Mouse (Mus musculus) MEL (cell line): ENCODE results near the gene Sppl3. TPM values are rescaled to one million over a fixed set of nuclear protein-coding genes. Genes with fewer than 3 reads are reported as not detected.
"Not testable (repeated sequence)": the region's sequence is repeated elsewhere in the genome, so short reads cannot be mapped to it uniquely, and the experiment has no call there.

Experiments
- DNase-seq: peaks from one replicate; pipeline ENCODE4 v3.0.0; 2011; ENCODE audit warnings: low read depth, low spot score
- H3K27ac ChIP-seq: 2 replicates; pipeline ENCODE4 v1.5.1; 2012; ENCODE audit warnings: low read depth, mild to moderate bottlenecking, control low read depth, low read length, moderate library complexity; ENCODE audit not compliant: control insufficient read depth
- H3K27me3 ChIP-seq, 2 experiments: fragments of 150-350 bp in 1 of 2; sonication (generic) in 1 of 2; 2 replicates each; pipeline ENCODE4 v1.6.1; 2012; ENCODE audit warnings: low read length in 2 of 2, mild to moderate bottlenecking in 2 of 2, improper control_type of control experiment in 1 of 2, moderate library complexity in 1 of 2; ENCODE audit not compliant: insufficient read depth in 2 of 2, control insufficient read depth in 1 of 2
- H3K36me3 ChIP-seq, 2 experiments: 2 replicates each; pipeline ENCODE4 v1.6.1; 2012 to 2014; ENCODE audit warnings: low read length in 2 of 2, improper control_type of control experiment in 1 of 2, inconsistent platforms in 1 of 2, mild to moderate bottlenecking in 1 of 2; ENCODE audit not compliant: insufficient read depth in 2 of 2, control insufficient read depth in 1 of 2
- H3K4me1 ChIP-seq, 2 experiments: fragments of 150-350 bp in 1 of 2; sonication (generic) in 1 of 2; 2 replicates each; pipeline ENCODE4 v1.6.1; 2012; ENCODE audit warnings: low read length in 2 of 2, improper control_type of control experiment in 1 of 2, mild to moderate bottlenecking in 1 of 2; ENCODE audit not compliant: insufficient read depth in 2 of 2, control insufficient read depth in 1 of 2
- H3K4me3 ChIP-seq, 2 experiments: fragments of 150-350 bp in 1 of 2; sonication (generic) in 1 of 2; 2 replicates each; pipeline ENCODE4 v1.5.1; 2012; ENCODE audit warnings: low read depth in 2 of 2, low read length in 2 of 2, mild to moderate bottlenecking in 2 of 2, moderate library complexity in 2 of 2, control low read depth in 1 of 2, improper control_type of control experiment in 1 of 2; ENCODE audit not compliant: control insufficient read depth in 1 of 2, insufficient read depth in 1 of 2
- H3K79me2 ChIP-seq: 2 replicates; pipeline ENCODE4 v1.6.1; 2012; ENCODE audit warnings: mild to moderate bottlenecking, low read length, moderate library complexity; ENCODE audit not compliant: control insufficient read depth, poor library complexity, insufficient read depth
- H3K9ac ChIP-seq: 2 replicates; pipeline ENCODE4 v1.6.1; 2012; ENCODE audit warnings: low read depth, mild to moderate bottlenecking, control low read depth, low read length, moderate library complexity; ENCODE audit not compliant: control insufficient read depth, poor library complexity, severe bottlenecking
- H3K9me3 ChIP-seq: fragments of 150-350 bp; sonication (generic); replicated peaks from 2 replicates; pipeline ENCODE4 v1.6.1; 2012; ENCODE audit warnings: mild to moderate bottlenecking, low read length, improper control_type of control experiment, moderate library complexity; ENCODE audit not compliant: insufficient read depth
- BHLHE40 ChIP-seq: IDR thresholded peaks from 2 replicates; pipeline ENCODE4 v1.6.1; 2012; ENCODE audit warnings: low read depth, mild to moderate bottlenecking, inconsistent platforms, low read length, improper control_type of control experiment, borderline replicate concordance
- CTCF ChIP-seq, 3 experiments: IDR thresholded peaks in 2 of 3; conservative IDR thresholded peaks in 1 of 3; 2 replicates each; pipeline ENCODE4 v1.5.1; 2011 to 2012; ENCODE audit warnings: low read length in 3 of 3, low read depth in 2 of 3, mild to moderate bottlenecking in 2 of 3, improper control_type of control experiment in 1 of 3, inconsistent platforms in 1 of 3, mixed read lengths in 1 of 3, moderate library complexity in 1 of 3; ENCODE audit not compliant: control insufficient read depth in 1 of 3, insufficient read depth in 1 of 3, poor library complexity in 1 of 3, severe bottlenecking in 1 of 3
- E2F4 ChIP-seq: IDR thresholded peaks from 2 replicates; pipeline ENCODE4 v1.6.1; 2011; ENCODE audit warnings: low read depth, low read length, improper control_type of control experiment, borderline replicate concordance
- ELF1 ChIP-seq: IDR thresholded peaks from 2 replicates; pipeline ENCODE4 v1.6.1; 2014; ENCODE audit warnings: low read depth, mild to moderate bottlenecking, inconsistent platforms, low read length, improper control_type of control experiment, moderate library complexity
- HCFC1 ChIP-seq: IDR thresholded peaks from 2 replicates; pipeline ENCODE4 v1.6.1; 2012; ENCODE audit warnings: low read depth, mild to moderate bottlenecking, inconsistent platforms, low read length, improper control_type of control experiment, moderate library complexity
- JUND ChIP-seq: IDR thresholded peaks from 2 replicates; pipeline ENCODE4 v1.6.1; 2011; ENCODE audit warnings: low read depth, mild to moderate bottlenecking, improper control_type of control experiment, low read length
- KAT2A ChIP-seq: conservative IDR thresholded peaks from 2 replicates; pipeline ENCODE4 v1.6.1; 2012; ENCODE audit warnings: low read depth, low read length, improper control_type of control experiment, inconsistent platforms
- MAZ ChIP-seq: IDR thresholded peaks from 2 replicates; pipeline ENCODE4 v1.6.1; 2012; ENCODE audit warnings: low read depth, mild to moderate bottlenecking, inconsistent platforms, low read length, improper control_type of control experiment
- MYB ChIP-seq: IDR thresholded peaks from 2 replicates; pipeline ENCODE4 v1.6.1; 2011; ENCODE audit warnings: mild to moderate bottlenecking, low read depth, low read length, improper control_type of control experiment
- NRF1 ChIP-seq: IDR thresholded peaks from 2 replicates; pipeline ENCODE4 v1.6.1; 2014; ENCODE audit warnings: low read depth, mild to moderate bottlenecking, inconsistent platforms, low read length, improper control_type of control experiment, moderate library complexity; ENCODE audit not compliant: poor library complexity, insufficient read depth, severe bottlenecking
- POLR2AphosphoS5 ChIP-seq: IDR thresholded peaks from 2 replicates; pipeline ENCODE4 v1.6.1; 2012; ENCODE audit warnings: low read depth, borderline replicate concordance, mild to moderate bottlenecking, inconsistent platforms, low read length, moderate library complexity, mixed read lengths
- RAD21 ChIP-seq: IDR thresholded peaks from 2 replicates; pipeline ENCODE4 v1.6.1; 2011; ENCODE audit warnings: mild to moderate bottlenecking, low read depth, low read length, improper control_type of control experiment
- RCOR1 ChIP-seq: IDR thresholded peaks from 2 replicates; pipeline ENCODE4 v1.6.1; 2012; ENCODE audit warnings: low read depth, mild to moderate bottlenecking, inconsistent platforms, low read length, improper control_type of control experiment
- SMC3 ChIP-seq: IDR thresholded peaks from 2 replicates; pipeline ENCODE4 v1.6.1; 2011; ENCODE audit warnings: low read depth, low read length, improper control_type of control experiment
- TAL1 ChIP-seq: IDR thresholded peaks from 2 replicates; pipeline ENCODE4 v1.6.1; 2012; ENCODE audit warnings: mild to moderate bottlenecking, inconsistent platforms, low read length, moderate library complexity, mixed read lengths
- USF1 ChIP-seq: IDR thresholded peaks from 2 replicates; pipeline ENCODE4 v1.6.1; 2014; ENCODE audit warnings: low read depth, mild to moderate bottlenecking, inconsistent platforms, low read length, improper control_type of control experiment, moderate library complexity
- USF2 ChIP-seq, 2 experiments: IDR thresholded peaks; 2 replicates each; pipeline ENCODE4 v1.6.1; 2011 to 2012; ENCODE audit warnings: improper control_type of control experiment in 2 of 2, low read length in 2 of 2, borderline replicate concordance in 1 of 2, inconsistent platforms in 1 of 2, low read depth in 1 of 2, mild to moderate bottlenecking in 1 of 2; ENCODE audit not compliant: insufficient read depth in 1 of 2
- ZC3H11A ChIP-seq: IDR thresholded peaks from 2 replicates; pipeline ENCODE4 v1.6.1; 2012; ENCODE audit warnings: low read depth, mild to moderate bottlenecking, inconsistent platforms, low read length, improper control_type of control experiment
- polyA plus RNA-seq, 2 experiments: library from polyadenylated mRNA; stranded (reverse) in 1 of 2; unstranded in 1 of 2; fragments of >175 nt in 1 of 2; fragments of >200 nt in 1 of 2; gene quantifications; 2 replicates each; pipeline versions ENCODE4 v1.2.1 to v1.2.4; 2012; ENCODE audit warnings: low replicate concordance in 2 of 2, low read depth in 1 of 2; ENCODE audit not compliant: insufficient read length in 2 of 2, insufficient read depth in 1 of 2, missing spikeins in 1 of 2
- total RNA-seq: library from RNA; depleted of rRNA; stranded (reverse); fragments of 300-350 nt; gene quantifications from 2 replicates; pipeline ENCODE4 v1.2.3, GENCODE M21; 2012

Gene Sppl3
- total and polyA plus RNA-seq, 3 experiments: 25.8 to 50.9 TPM; not detected in 1

GRCm38 (mm10) chr5:115100473-115100872, 89.5 kb downstream of the Sppl3 start:
- Histone ChIP-seq H3K4me3 (no peak overlapping the region), H3K27ac (no peak overlapping the region), H3K36me3 (peaks cover 0 to 3% of the 10 kb centered on the region in 2 experiments; a peak in 2 of 4 replicates), H3K27me3 (no peaks in the 10 kb centered on the region), H3K9ac (no peak overlapping the region), H3K4me1 (no peaks in the 10 kb centered on the region), H3K79me2 (no peaks in the 10 kb centered on the region), H3K9me3 (no peaks in the 10 kb centered on the region)
- TF ChIP-seq MYB (no peak), JUND (no peak), E2F4 (no peak)
- no peak for DNase-seq

- Histone ChIP-seq H3K27ac (no peak overlapping the region), H3K9me3 (no peaks in the 10 kb centered on the region), H3K36me3 (peaks cover 0 to 2% of the 10 kb centered on the region in 2 experiments; a peak in 2 of 4 replicates), H3K4me1 (no peaks in the 10 kb centered on the region), H3K27me3 (no peaks in the 10 kb centered on the region), H3K9ac (no peak overlapping the region), H3K4me3 (no peak overlapping the region), H3K79me2 (no peaks in the 10 kb centered on the region)
- no peak for DNase-seq
- TF ChIP-seq SMC3 (peak; percentile 33; the same call in 1 of the 2 replicates), TAL1 (no peak), USF2 (IDR thresholded peaks at IDR 0.05; ENCODE audit: borderline replicate concordance in 1 of 2, insufficient read depth in 1 of 2, low read depth in 1 of 2, low read length in 2 of 2) (no peak), CTCF (IDR thresholded peaks at IDR 0.05 in 2 of 3, conservative IDR thresholded peaks at IDR 0.05 in 1 of 3; ENCODE audit: control insufficient read depth in 1 of 3, insufficient read depth in 1 of 3, low read depth in 2 of 3, low read length in 3 of 3, poor library complexity in 1 of 3, severe bottlenecking in 1 of 3) (peak in 1 of 3 experiments; percentile 23; a peak in 1 of 6 replicates)
These were observed 91.3 kb downstream of the Sppl3 start for GRCm38 (mm10) chr5:115102231-115102630.

DNA sequence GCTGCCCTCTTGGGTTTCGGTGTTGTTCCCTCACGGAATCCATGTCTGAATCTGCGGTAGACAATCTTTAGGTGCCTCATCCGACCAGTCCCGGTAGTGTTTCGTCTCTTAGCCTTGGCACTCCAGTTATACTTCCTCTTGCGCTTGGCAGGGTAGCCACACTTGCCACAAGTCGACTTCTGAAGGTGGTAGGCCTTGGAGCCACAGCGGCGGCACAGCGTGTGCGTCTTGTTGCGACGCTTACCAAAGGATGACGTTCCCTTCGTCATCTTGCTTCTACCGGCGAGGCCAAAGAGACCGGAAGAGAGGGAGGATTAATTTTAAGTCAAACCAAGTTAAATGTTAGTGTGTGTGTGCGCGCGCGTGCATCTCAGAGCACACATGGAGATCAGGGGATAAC, 92.3 kb downstream of the Sppl3 start:
- not testable (repeated sequence) for H3K9ac ChIP-seq, H3K27me3 ChIP-seq, DNase-seq, H3K4me3 ChIP-seq, H3K36me3 ChIP-seq, H3K79me2 ChIP-seq, H3K4me1 ChIP-seq, H3K27ac ChIP-seq, H3K9me3 ChIP-seq

DNA sequence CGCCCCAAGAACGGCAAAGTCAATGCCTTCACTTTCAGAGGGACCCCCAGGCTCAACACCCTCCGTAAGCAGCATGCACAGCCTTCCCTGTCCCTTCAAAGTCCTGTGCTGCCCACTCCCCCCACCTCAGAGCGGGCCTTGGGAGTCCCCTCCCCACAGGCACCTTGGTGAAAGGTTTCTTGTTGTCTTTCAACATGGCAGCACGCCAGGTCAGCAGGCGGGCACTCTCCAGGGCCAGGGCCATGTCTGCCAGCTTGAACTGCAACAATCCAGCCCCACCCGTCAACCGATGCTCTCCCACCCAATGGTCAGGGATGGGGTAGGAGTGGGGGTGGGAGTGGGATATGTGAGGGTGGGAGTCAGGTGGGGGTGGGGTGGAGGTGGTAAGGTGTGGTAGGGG, 100.2 kb downstream of the Sppl3 start:
- Histone ChIP-seq H3K4me3 (no peak overlapping the region), H3K4me1 (no peaks in the 10 kb centered on the region), H3K9ac (no peak overlapping the region), H3K27ac (no peak overlapping the region), H3K36me3 (no peaks in the 10 kb centered on the region), H3K9me3 (no peaks in the 10 kb centered on the region), H3K27me3 (no peaks in the 10 kb centered on the region), H3K79me2 (no peaks in the 10 kb centered on the region)
- TF ChIP-seq ZC3H11A (no peak), TAL1 (no peak), MAZ (no peak), CTCF (IDR thresholded peaks at IDR 0.05 in 2 of 3, conservative IDR thresholded peaks at IDR 0.05 in 1 of 3; ENCODE audit: control insufficient read depth in 1 of 3, insufficient read depth in 1 of 3, low read depth in 2 of 3, low read length in 3 of 3, poor library complexity in 1 of 3, severe bottlenecking in 1 of 3) (no peak), NRF1 (no peak), USF1 (no peak), RCOR1 (no peak), RAD21 (no peak), KAT2A (no peak), HCFC1 (no peak), POLR2AphosphoS5 (no peak), BHLHE40 (no peak), ELF1 (no peak)
- DNase-seq: no peak
